In the genomic region with DNA sequence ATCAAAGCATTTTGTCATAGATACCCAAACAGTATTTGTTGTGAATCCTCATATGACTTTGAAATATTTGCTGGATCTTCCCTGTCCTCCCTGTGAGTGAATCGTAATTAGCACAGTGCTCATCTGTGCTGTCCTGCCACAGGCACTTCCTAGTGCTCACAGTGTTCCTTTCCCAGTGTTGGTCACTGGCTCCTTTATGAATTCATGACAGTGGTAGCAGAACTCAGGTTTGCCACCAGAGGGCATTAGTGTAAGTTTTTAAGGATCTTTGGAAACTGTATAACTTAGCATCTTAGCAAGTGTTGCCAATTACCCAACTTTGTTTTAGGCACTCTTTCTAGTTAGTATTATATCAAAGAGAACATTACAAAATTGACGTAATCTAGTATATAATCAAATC, we compare ENCODE assay signal across 9 mouse cellular contexts. TPM values are rescaled to one million over a fixed set of nuclear protein-coding genes. Genes with fewer than 3 reads are reported as not detected.
A peak's percentile ranks its signal among the peaks of the same experiment; 100 is the strongest.
DNase-seq lines count a peak whose midpoint lies in the region; ATAC-seq and TF ChIP-seq lines count a peak whose summit lies in the region.
"Had no signal": no experiment of that assay in that cellular context is flagged by ENCODE, and none has a peak within 500 bp of the region (broad histone marks: within the 10 kb centered on the region; RNA-seq: fewer than 3 reads in every experiment).

No protein-coding gene starts in this region.

- ATAC-seq in liver, embryonic 11.5 days (replicated peaks; ENCODE audit: low FRiP score) = no peak
- ATAC-seq in lung, postnatal 0 days = peak; percentile 46

- TF ChIP-seq EP300 in lung, postnatal 0 days (IDR thresholded peaks at IDR 0.05) = no peak

- H3K27ac ChIP-seq in liver, embryonic 11.5 days (ENCODE audit: low read depth, low read length) = no peak overlapping the region
- no peak overlapping the region for H3K27ac ChIP-seq in lung, postnatal 0 days (ENCODE audit: low read length)
- H3K27ac ChIP-seq: limb, embryonic 13.5 days had no signal

- H3K4me2 ChIP-seq in liver, embryonic 11.5 days = no peak overlapping the region
- H3K4me2 ChIP-seq in lung, postnatal 0 days (replicated peaks; ENCODE audit: low read depth, low read length) = no peak overlapping the region
- H3K4me2 ChIP-seq: limb, embryonic 13.5 days had no signal

- peaks cover 10% of the 10 kb centered on the region for H3K36me3 ChIP-seq in liver, embryonic 11.5 days (ENCODE audit: control insufficient read depth, insufficient read depth, low read length)
- H3K36me3 ChIP-seq in lung, postnatal 0 days (ENCODE audit: insufficient read depth, low read length) = peaks cover 3% of the 10 kb centered on the region
- H3K36me3 ChIP-seq in splenic B cell, adult 2 months (ENCODE audit: control insufficient read depth, insufficient read depth, low read length, poor library complexity, severe bottlenecking) = peaks cover 15% of the 10 kb centered on the region

- no peak overlapping the region for H3K4me3 ChIP-seq in liver, embryonic 11.5 days (ENCODE audit: low read depth, low read length)
- H3K4me3 ChIP-seq in lung, postnatal 0 days (ENCODE audit: low read depth, low read length) = no peak overlapping the region
- H3K4me3 ChIP-seq: limb, embryonic 13.5 days had no signal

- H3K4me1 ChIP-seq in liver, embryonic 11.5 days (replicated peaks; ENCODE audit: control insufficient read depth, insufficient read depth, low read length) = peaks cover 3% of the 10 kb centered on the region; the same call in 1 of the 2 replicates
- H3K4me1 ChIP-seq in lung, postnatal 0 days (ENCODE audit: insufficient read depth, low read depth, low read length) = no peaks in the 10 kb centered on the region

- peak; percentile 79 for TF ChIP-seq CTCF in lung, postnatal 0 days (IDR thresholded peaks at IDR 0.05)

- H3K9me3 ChIP-seq in liver, embryonic 11.5 days (ENCODE audit: control insufficient read depth, low read length) = no peaks in the 10 kb centered on the region
- H3K9me3 ChIP-seq in lung, postnatal 0 days (ENCODE audit: low read length) = no peaks in the 10 kb centered on the region
- H3K9me3 ChIP-seq: limb, embryonic 13.5 days had no signal

- intact Hi-C loops in heart, postnatal 36 days (cut with DNase I) = no loop called here

- H3K9ac ChIP-seq in liver, embryonic 11.5 days (ENCODE audit: low read depth, low read length) = no peak overlapping the region
- no peak overlapping the region for H3K9ac ChIP-seq in lung, postnatal 0 days (replicated peaks; ENCODE audit: low read depth)
- H3K9ac ChIP-seq: limb, embryonic 13.5 days had no signal

- H3K27me3 ChIP-seq in liver, embryonic 11.5 days (replicated peaks; ENCODE audit: control insufficient read depth, insufficient read depth, low read length) = no peaks in the 10 kb centered on the region
- no peaks in the 10 kb centered on the region for H3K27me3 ChIP-seq in lung, postnatal 0 days (replicated peaks; ENCODE audit: insufficient read depth, low read length)
- no peaks in the 10 kb centered on the region; the same call in 1 of the 2 replicates for H3K27me3 ChIP-seq in splenic B cell, adult 2 months (ENCODE audit: control insufficient read depth, insufficient read depth, low read length, poor library complexity, severe bottlenecking)
- H3K27me3 ChIP-seq: limb, embryonic 13.5 days had no signal

- 69% methylated on average over 2 of the region's 2 CpGs for WGBS in liver, embryonic 11.5 days
- 60% methylated on average over 2 of the region's 2 CpGs for WGBS in lung, postnatal 0 days

- DNase-seq in liver = peak; percentile 53
- DNase-seq in liver, embryonic 11.5 days (ENCODE audit: low spot score) = no peak
- DNase-seq in adrenal gland, adult 2 months = peak; percentile 38
- peak; percentile 36 for DNase-seq in embryo, embryonic 11.5 days (ENCODE audit: low read depth, low spot score)
- DNase-seq in heart, postnatal 36 days = peak; percentile 48 to 55
- DNase-seq in kidney, postnatal 4 days = peak; percentile 66 to 68
- DNase-seq in lung, postnatal 0 days (ENCODE audit: low spot score) = peak; percentile 84
- DNase-seq in splenic B cell, adult 2 months (ENCODE audit: low read depth, low spot score) = peak; percentile 51

RNA-seq across cellular contexts. Expression of a gene that starts 53.8 kb away (rescaled TPM):
- polyA plus RNA-seq in liver, embryonic 11.5 days (2014; fragmentation: Nextera tagmentation; extraction: Ambion mirVana) = 11.4 and 12.1 TPM in 2 replicates
- 100 to 1,000 TPM; 324 to 579 TPM for total RNA-seq in adrenal gland, adult 2 months (2021)
- polyA plus RNA-seq in adrenal gland, adult 2 months (2012; rRNA removed) = 702 and 1,082 TPM in 2 replicates
- 10 to 100 TPM; 35.5 to 46.0 TPM for total RNA-seq in heart, postnatal 36 days (2021)
- 10.4 and 10.5 TPM in 2 replicates for polyA plus RNA-seq in lung, postnatal 0 days (2015; fragmentation: Nextera tagmentation; extraction: Ambion mirVana)

Comparison
In these comparisons a context has a peak if more than half of its experiments do, and no peak if none do; other contexts are left out.
1. RNA of a gene that starts 53.8 kb away (polyA plus RNA-seq): 702 to 1,082 TPM in adrenal gland, adult 2 months; 11.4 to 12.1 TPM in liver, embryonic 11.5 days and 10.4 to 10.5 TPM in lung, postnatal 0 days; every median in the first group is over 10 times any median in the second.